Mouse (Mus musculus) erythroblast, embryonic 14.5 days (primary cell): ENCODE results near the gene Mrm1.

Experiments used
- GATA1 ChIP-seq: IDR thresholded peaks from 2 replicates; pipeline ENCODE4 v1.6.1; 2012; ENCODE audit warnings: low read length, inconsistent platforms, mixed read lengths
- TAL1 ChIP-seq: IDR thresholded peaks from 3 replicates; pipeline ENCODE4 v1.6.1; 2012; ENCODE audit warnings: low read length, inconsistent platforms, mixed read lengths

DNA sequence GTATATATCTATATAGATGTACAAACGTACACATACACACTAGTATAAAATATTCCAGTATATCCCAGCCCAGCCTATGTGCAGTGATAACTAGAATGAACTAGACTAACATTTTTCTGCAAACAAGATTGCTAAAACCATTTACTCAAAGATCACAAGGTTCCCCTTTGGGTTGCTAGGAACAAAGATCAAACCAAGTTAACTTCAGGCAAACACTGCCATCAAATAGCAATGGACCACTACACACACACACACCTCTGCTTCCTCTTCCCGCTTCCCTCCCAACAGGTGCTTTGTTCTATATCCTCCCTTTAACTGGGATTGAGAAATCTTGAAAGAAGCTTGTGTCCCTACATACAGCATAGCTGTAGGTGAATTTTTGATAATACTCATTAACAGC lies 48.3 kb upstream of the Mrm1 start:
- TF ChIP-seq TAL1: no peak
- TF ChIP-seq GATA1: no peak
